Mouse (Mus musculus) naive thymus-derived CD4-positive, alpha-beta T cell, adult 2 months (primary cell): ENCODE data around the gene Gmpr.

ENCODE experiments used
- DNase-seq: peaks from one replicate; pipeline ENCODE4 v3.0.0-alpha.2; 2011; ENCODE audit warnings: low read depth

Gene Gmpr

DNA sequence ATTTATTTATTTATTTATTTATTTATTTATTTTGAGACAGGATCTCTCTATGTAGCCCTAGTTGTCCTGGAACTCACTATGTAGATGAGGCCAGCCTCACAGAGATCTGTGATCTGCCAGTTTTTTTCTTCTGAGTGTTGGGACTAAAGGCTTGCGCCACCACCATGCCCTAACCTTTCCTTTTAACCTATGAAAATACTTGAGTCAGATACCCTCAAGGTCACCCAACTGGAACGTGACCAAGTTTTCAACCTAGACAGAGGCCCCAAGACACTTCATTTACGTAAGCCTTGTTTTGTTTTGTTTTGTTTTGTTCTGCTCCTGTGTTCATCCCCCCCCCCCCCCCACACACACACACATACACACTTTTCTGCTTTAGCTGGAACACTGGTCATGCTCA is 1.7 kb upstream of the Gmpr start:
- DNase-seq: no peak

DNA sequence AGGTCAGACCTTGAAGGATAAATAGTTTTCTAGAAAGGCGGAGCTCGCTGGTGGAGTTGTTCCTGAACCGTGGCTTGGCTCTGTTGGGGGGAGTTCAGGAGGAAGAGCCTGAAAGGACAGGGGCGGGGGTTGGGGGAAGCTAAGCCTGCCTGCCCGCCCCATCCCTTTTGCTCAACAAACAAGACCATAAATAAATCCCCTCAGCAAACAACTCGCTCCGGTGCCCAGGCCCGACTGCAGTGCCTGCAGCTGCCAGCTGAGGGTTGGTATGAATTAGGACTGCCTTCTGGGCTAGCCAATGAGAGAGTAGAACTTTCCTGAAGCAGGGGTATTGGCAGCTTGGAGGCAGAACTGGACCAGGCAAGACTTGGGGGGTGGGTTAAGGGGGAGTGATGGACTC is 1.3 kb downstream of the Gmpr start:
- no peak for DNase-seq

DNA sequence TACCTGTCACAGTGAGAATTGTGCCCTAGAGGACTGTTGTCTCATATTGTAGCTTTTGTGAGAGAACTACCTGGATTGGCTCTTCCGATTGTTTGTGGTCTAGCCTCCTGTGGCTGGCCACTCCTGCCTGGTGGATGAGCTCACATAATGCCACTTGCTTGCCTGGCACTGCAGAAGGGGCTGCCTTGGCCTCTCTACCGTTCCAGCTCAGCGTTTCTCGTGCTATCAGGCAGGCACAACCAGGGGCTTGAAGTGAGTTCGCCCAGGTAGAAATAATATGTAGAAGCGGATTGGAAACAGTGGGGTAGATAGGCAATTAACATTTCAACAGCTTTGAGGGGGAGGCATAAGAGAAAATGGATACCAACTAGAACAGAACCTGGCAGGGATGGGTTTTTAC is 2.1 kb downstream of the Gmpr start:
- DNase-seq: no peak

DNA sequence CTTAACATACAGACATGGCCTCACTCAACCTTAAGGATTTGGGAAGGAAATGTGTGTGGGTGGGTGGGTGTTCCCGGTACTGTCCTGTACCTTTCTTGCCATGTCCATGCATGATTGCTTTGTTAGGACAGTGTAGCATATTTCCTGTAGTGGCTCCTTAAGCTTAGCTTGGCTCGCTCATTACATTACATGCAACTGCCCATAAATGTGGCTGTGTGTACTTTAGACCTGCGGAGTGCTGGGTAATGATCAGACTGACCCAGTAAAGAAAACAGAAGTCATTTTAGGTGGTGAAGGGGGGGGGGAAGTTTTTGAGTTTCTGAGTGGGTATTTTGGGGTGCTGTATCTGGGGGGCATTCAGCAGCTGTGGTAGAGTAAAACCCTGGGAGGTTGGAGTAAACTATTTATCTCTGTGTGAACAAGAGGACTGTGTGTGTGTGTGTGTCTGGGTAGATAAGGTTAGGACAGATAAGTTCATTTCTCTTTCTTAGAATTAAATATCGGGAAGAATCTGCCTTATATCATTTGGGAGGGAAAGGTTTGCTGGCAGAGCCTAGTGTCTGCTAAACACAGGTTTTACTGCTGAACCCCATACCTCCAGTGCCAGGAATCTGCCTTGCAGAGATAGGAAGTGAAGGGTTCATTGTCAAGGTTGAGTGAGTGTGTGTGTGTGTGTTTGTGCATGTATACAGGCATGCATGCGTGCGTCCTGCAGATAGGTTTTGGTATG is 4.6 kb downstream of the Gmpr start:
- DNase-seq: no peak

DNA sequence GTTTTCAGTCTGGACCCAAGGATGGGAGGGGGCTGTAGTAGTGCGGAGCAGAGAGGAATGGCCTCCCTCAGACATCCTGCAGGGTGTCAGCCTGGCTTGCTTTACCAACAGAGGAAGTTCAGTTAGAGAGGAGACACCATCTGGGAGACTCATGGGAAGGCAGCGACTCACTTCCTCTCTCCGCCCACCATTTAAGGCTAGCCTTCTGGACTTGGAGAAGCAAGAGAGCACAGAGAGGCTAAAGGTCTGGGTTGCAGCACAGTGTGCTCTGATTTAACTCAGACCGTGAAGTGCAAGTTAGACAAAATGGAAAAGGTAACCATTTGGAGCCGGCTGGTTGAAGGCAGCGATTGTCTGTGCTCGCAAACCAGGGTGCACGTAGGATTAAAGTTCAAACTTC is 5.3 kb downstream of the Gmpr start:
- DNase-seq: no peak

DNA sequence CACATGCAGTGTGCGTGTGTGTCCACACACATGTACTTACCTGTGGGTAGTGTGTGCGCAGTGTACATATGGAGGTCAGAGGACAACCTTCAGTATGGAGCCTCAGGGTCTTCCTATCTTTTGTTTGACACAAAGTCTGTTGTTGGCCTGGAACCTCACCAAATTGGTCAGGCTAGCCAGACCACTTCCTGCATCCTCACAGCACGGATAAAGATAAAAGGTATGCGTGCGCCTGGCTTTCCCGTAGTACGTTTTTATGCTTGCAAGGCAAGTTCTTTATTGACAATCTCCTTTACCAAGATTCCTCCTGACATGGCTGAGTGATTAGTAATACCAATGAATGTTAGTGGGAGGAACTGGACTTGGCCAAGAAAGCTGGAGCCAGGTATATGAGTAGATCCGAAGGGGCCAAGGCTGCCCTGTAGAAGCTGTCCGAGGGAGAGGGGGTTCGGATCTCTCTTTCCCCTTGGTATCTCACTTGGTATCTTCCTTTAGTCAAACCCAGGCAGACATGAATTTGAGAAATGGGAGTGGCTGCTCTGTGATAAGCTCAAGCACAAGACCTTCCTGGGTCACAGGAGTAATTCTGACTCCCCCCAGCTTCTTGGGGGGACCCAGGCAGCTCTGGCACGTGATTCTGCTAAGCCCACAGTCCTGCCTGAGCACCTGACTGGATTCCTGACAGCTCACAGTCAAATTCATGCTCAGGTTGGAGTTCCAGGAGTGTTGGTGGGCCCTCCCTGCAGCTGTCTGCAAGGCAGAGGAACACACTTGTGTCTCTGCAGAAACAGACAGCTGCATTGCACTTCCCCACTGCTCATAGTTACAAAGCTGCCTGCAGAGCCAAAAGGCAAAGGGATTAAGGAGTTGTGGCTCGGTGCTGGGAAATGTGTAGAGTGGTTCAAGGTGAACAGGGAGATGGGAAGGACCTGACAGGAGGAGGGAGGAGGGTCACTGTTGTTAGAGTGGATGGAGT is 6.1 kb downstream of the Gmpr start:
- DNase-seq: no peak

DNA sequence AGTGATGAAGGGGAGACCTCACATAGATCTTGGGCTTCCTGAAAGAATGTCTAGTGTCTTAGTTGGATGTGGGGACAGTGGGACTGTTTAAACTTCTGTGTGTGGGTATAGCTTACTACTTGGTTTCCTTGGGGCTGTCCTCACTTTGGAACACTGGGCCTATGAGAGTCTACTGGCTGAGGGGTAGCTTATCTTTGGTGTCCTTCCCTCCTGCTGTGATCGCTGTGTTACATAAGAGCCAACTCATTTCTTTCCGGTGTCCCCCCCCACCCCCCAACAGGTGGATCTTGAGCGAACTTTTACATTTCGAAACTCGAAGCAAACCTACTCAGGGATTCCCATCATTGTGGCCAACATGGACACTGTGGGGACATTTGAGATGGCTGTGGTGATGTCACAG is 6.9 kb downstream of the Gmpr start:
- DNase-seq: no peak

DNA sequence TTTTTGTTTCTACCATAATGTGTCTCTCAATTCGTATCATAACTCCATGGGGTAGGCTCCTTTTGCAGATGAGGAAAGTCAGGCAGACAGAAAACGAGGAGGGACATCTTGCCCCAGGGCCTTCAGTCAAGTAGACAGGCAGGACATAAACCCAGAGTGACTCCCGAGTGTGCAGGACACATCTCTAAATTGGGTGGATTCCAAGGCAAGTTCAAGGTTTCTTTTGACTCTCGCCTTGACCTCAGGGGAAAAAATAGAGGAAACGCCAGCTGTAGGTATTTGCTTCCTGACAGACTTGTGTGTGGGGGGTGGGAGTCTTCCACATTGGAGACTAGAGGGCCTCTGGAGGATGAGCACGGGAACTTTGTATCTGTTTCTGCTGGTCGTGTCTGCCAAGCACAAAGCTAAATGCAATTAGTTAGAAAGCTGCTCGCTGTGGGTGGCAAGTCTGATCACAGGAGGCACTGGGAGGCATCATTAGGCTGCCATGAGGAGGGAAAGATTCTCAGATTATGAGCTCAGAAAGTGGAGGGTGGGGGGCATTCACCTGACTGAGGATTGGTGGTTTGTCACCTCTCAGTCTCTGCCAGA is 7.7 kb downstream of the Gmpr start:
- DNase-seq: no peak

DNA sequence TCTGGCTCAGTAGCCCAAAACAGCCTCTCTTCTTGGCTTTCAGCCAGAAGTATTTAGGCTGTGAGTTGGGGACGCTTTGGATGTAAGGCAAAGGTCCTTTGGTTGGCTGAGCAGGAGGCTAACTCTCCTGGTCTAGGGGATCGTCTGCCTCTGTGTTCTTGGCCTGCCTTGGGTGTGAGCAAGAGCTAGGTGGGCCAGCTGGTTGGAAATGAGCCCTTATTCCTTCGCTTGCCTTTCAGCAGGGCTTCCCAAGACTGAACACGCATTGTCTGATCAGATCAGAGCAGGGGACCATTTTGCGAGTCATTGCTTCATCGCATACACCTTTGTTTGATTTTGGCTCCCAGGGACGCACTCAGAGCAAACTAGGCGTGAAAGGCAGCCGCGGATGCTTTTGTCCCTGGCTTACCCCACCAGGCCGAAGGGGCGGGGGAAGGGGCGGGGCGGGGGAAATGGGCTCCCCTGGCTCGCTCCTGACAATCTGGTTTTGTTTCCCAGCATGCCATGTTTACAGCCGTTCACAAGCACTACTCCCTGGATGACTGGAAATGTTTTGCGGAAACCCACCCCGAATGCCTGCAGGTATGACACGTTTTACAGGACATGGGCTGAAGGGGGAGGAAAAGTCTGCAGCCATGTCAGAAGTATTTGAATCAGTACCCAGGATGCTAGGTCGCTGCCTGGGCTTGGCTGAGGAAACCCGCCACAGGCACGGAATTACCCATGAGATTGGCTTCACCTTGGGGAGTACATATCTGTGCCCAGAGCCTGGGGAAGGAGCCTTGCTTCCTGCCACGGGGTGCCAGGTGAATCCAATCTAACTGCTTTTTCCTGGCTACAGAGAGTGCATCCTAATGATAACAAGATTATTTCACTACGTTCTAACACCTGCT is 9.5 kb downstream of the Gmpr start:
- DNase-seq: no peak

DNA sequence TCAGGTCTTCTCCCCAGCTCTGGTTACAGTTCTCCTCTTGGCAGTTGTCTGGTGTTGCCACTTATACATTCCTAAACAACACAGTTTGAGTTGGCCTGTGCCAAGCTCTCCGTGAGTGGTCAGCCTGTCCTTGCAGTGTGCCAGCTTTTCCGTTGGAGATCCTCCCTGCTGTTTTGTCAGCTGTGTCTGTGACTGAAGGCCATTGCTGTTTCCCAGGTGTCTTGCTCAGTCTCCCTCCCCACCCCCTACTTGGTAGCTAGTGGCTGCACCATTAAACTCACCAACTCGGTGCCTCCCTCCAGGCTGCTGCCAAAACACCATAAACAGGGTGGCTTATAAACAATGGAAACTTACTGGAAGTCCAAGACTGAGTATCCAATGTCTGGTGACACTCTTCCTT is 17.1 kb downstream of the Gmpr start:
- DNase-seq: no peak

DNA sequence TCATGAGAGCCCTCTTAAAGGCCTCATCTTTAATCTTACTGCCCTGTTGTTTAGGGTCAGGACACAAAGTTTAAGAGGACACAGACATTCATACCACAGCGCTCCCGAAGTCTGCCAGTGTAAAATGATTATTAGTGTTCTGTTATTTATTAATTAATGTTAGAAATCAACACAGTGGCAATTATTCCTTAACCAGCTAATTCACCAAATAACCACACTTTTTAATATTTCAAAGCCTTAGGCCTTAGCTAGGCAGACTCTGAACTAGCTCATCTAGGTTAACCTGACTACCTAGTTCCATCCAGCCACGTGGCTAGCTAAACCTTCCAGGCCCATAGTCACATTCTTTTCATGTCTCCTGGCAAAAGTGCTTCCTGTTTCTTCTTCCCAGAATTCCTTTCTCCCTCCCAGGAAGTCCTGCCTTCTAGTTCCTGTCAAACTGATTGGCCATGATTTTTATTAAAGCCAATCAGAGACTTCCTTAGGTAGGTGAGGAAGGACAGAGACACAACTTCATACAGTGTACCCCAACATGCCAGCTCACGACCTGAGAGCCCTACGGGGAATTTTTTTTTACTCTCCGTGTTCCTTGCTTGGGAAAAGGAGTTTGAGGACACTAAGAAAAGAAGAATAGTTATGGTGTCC is 17.7 kb downstream of the Gmpr start:
- DNase-seq: no peak

DNA sequence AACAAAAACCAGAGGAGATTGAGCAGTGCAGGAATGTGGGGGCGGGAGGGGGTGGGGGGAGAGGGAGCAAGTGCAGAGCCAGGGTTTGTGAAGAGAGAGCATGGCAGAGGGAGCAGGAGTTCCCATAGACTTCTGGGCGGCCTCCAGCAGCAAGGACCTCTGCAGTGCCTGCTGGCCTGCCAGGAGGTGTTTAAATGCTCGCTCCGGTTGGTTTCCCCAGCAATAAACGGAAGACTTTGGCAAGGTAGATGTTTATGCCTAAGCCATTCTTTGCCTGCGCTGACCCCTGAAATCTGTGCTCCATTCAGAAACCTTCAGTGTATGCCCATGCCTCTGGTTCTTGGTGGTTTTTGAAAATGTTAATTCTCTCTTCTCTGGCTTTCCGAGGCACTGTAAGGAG is 19.0 kb downstream of the Gmpr start:
- no peak for DNase-seq

DNA sequence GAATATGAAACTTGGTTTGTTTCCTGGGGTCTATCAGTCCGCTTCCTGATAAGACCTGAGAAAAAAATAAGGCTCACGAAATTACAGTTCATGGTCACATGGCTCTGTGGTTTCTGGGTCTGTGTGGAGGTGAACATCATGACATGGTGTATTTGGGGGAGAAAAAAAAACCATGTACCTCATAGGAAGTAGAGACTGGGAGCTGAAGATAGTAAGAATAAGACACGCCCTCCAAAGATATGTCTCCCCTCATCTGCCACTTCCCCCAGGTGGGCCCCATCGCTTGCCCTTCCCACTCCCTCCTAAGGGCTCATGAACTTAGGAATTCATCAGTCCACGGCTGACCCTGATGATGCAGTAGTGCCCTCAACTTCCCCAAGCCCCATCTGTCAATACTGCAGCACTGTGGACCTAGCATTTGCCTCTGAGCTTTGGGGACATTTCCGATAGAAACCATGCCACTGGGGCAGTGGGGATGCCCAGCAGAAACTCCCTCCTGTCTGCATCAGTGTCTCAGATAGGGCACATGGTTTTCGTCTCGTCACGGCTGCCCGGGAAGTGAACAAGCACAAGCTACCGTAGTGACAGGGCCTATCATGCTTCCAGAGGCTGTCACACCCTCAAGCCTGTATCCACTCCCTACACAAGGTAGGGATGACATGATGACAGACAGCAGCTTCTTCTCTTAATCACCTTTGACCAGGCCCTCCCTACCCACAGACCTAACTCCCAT is 20.2 kb downstream of the Gmpr start:
- no peak for DNase-seq

DNA sequence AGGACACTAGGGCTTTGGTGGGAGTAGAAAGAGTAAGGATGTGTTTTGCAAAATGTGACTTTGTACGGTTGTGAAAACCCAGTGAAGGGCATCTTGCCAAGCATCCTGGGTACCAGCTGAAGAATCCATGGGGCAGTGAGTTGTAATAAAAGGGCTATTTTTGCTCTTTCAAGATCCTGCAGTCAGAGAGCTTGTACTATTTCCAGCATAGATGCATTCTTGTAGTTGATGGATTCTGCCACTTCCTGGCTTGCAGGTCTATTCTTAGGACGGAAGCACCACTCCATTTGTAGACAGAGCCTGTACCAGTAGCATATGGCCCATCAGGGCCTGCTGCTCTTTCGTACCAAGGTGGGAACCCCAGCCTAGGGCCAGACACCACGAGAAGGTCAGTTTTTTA is 21.5 kb downstream of the Gmpr start:
- no peak for DNase-seq

DNA sequence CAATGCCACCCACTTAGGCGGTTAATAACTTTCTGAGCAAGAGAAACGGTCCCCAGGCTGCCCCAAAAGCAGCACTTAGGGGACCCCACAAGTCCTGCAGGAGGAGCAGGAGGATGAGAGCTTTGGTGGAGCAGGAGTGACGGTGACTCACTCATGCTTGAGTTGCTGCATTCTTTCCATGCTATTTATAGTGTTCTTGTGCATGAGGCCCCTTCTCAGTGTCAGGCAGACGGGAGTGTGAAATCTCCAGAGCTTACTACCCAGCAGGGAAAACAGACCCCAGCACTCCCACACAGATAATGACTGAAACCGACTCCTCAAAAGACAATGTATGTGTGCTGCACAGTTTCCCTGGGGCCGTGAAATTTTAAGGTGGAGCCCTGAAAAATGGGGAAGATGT is 23.5 kb downstream of the Gmpr start:
- no peak for DNase-seq

DNA sequence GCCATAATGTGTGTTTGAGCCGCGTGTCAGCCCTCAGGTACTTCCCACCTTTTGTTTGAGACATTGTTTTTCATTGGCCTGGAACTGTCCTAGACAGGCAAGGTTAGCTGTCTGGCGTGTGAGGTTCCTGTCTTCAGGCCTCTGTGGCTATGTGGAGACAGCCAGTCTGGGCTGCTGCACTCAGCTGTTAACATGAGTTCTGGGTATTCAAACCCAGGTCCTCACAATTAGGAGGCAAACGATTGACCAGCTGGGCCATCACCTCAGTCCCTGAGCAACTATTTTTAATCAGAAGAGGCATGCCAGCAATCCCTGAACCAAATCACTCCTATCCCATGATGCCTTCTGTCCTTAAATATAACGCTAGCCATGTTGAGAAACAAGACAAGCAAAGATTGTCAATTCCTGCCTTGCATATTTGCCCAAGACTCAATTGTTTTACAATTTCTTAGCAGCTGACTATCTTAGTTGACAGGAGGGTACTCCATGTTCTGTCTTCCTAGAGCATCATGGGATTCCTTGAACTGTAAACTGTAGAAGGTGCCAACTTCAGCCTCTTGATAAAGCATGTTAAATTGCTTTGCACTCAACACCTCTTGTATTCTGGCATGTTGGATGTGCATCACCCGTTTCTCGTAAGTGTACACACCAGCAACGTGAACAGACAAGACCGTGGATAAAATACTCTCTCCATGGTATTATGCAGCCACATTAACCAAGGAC is 28.6 kb downstream of the Gmpr start:
- DNase-seq: no peak

DNA sequence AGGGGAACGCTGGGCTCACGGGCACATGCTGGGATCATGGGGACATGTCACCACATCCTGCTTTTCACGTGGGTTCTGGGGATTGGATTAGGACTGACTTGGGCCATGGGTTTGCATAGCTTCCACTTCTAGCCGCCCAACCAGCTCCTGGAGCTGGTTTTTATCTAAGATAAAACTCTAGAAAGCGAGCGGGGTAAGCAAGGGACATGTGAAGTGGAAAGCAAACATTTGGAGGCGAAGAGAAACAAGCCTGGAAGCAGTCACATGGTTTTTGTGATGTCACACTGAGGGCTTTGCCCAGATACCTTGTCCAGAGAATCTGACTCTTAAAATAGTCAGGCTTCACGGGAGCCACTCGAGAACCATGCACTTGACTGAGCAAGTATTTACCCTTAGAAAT is 29.9 kb downstream of the Gmpr start:
- no peak for DNase-seq

DNA sequence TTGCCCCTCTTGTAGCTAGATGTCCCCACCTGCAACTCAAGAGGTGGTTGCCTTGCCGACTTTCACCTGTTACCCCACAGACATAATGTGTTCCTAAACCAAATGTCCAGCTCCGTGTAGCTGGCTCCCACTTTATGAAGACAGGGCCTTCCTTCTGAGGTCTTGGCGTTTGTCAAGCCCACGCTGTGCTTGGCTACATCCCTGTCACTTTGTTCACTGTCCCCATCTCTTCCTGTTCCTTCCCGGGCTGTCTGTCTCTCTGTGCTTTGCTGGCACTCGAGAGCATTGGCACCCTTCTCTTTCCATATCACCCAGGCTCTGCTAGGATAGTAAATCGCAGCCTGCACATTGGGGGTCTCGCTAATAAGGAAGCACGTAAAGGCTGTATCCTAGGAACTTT is 30.8 kb downstream of the Gmpr start:
- no peak for DNase-seq

DNA sequence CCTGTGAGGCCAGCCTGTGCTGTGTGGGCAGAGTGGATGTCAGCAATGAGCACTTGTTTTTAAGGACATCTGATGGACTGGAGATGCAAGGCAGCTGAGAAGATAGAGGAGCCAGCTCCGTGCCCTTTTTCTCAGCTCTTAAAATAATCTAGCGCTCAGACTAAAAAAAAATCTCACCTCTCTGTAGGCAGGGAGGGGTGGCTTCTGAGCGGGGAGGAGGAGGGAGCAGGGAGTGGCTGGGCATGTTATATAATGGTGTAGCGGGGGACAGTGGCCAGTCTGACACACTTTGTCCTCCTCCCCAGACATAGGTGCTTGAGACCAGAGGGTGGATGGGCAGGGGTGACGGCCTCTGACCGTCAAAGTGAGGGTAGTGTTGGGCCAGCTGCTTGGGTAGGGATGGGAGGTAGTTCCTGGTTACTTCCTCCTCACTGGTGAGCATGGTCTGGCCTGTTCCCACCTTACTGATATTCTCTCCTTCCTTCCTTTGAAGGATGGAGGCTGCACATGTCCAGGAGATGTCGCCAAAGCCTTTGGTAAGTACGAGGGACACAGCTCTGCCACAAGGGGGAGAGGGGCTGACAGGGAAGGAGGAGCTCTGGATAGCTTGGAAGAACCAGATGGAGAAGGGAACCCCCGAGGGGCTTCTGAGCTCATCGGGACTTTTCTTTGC is 31.4 kb downstream of the Gmpr start:
- DNase-seq: peak; percentile 4

DNA sequence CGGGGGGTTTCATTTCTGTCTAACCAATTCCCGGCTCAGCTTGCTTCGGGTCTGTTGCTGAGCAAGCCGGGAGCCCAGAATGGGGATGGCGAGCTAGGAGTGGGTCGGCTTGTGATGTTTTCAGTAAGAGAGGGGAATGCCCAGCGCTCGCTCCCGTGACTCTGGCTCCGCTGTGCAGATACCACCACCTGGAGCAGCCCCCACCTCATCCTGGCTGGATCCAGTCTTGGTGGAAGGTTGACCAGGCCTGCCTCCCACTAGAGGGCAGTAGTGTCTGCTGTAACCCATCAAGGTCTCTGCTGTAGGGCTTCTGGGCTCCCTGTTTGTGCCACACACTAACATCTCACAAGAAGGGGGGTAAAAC is 31.9 kb downstream of the Gmpr start:
- peak; percentile 25 for DNase-seq
